Mouse (Mus musculus): ENCODE data around the gene Pot1b. TPM values are rescaled to one million over a fixed set of nuclear protein-coding genes. Genes with fewer than 3 reads are reported as not detected.

Gene Pot1b
- polyA plus RNA-seq, 1 experiment from 2014 or later: 11.9 TPM

Other genes with a start within 250 kb of the Pot1b start
- not detected in 2 replicates for gene Vmn2r118, start 87.4 kb downstream of the Pot1b start, polyA plus RNA-seq (2016; fragmentation: Nextera tagmentation; extraction: Ambion mirVana)
- gene Adgre4, start 37.4 kb upstream of the Pot1b start, polyA plus RNA-seq (2016; fragmentation: Nextera tagmentation; extraction: Ambion mirVana): 0.08 TPM in 1 of 2 replicates, not detected in the other
- gene Zfp119a, start 166.3 kb upstream of the Pot1b start, polyA plus RNA-seq (2016; fragmentation: Nextera tagmentation; extraction: Ambion mirVana): 11.0 and 11.4 TPM in 2 replicates
- gene Zfp959, start 179.5 kb upstream of the Pot1b start, polyA plus RNA-seq (2016; fragmentation: Nextera tagmentation; extraction: Ambion mirVana): 13.0 and 15.1 TPM in 2 replicates
- 6.2 and 6.3 TPM in 2 replicates for gene Zfp119b, start 236.9 kb upstream of the Pot1b start, polyA plus RNA-seq (2016; fragmentation: Nextera tagmentation; extraction: Ambion mirVana)
- gene Ebi3, start 240.0 kb upstream of the Pot1b start, polyA plus RNA-seq (2016; fragmentation: Nextera tagmentation; extraction: Ambion mirVana): 2.6 and 4.4 TPM in 2 replicates
- 24.1 and 26.7 TPM in 2 replicates for gene Yju2, start 246.5 kb upstream of the Pot1b start, polyA plus RNA-seq (2016; fragmentation: Nextera tagmentation; extraction: Ambion mirVana)

All from hindbrain, embryonic 12.5 days (tissue).